Mouse (Mus musculus) kidney, adult 9 months (tissue): ENCODE measurements around the gene Cbll1.
A peak's percentile ranks its signal among the peaks of the same experiment; 100 is the strongest.

ENCODE experiments used
- DNase-seq: peaks from one replicate; pipeline ENCODE4 v3.0.0; 2022

Gene Cbll1

DNA sequence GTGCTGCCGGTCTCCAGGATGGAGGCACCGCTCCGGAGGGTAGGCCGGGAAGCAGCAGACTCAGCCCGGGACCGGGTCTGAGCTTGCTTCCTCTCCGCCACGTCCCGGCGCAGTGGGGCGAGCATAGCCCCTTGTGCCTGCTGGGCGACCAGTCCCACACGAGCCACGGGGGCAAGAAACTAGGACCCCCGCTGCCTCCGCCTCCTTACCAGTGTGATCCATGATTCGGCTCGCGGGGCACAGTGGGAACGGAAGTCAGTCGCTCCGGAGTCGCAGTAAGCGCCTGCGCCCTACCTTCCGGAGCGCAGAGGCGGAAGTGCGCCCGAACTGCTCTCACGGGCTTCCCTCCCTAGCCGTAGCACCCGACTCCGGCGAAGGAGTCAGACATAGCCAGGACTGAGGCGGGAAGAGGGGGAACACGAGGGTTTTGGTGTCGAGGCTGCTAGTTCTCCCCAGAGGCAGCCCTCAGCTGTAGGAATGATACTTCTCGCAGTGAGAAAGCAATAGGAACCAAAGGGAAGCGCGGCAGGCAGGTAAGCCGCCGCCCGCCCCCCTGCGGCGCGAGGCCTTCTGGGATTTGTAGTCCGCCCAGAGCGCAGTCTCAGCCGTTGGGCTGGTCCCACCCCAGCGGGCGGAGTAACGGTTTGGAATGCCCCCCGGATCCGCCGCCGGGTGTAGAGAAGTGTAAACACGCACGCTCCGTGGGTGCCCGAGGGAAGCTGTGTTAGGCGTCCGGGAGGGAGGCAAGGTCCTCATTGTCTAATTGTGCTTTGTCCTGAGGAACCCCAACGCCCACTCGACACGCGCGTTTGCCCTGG, at the start of gene Cbll1:
Gene Cbll1, minus strand, starts transcription at position 303 of the 818 bp plus-strand sequence.
- peak; percentile 95 for DNase-seq

DNA sequence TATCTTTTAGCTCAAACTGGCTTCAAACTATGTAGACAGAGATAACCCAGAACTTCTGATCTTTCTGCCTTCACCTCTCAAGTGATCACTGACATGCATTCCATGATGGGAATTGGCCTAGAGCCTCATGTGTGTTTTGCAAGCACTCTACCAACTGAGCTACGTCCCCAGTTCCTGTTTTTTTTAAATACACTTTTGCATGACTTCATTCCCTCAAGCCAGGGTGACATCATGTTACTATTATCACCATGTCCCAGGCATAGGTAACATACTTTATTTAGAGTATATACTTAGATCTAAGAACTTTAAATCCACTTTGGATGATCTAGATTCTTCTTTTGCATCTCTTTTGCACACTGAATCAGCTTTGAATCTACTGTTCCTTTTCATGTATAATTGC, 46.6 kb upstream of the Cbll1 start:
- no peak for DNase-seq

DNA sequence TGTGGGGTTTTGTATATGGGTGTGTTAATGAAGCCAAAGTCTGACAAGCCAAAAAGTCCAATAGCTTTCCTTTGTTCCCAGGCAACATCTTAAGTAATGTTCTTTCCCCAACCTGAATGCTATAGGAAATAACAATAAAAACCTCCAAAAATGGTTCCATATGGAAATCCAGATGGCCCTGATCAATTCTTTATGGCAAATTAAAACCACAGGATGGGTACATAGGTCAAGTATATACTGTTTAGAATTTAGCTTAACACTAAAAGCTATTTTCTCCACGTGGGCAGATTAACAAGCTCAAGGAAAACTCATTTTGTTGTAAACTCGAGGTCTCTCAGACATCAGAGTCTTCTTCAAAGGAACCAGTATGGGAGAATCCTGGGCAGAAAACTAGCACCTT, 45.8 kb upstream of the Cbll1 start:
- no peak for DNase-seq

DNA sequence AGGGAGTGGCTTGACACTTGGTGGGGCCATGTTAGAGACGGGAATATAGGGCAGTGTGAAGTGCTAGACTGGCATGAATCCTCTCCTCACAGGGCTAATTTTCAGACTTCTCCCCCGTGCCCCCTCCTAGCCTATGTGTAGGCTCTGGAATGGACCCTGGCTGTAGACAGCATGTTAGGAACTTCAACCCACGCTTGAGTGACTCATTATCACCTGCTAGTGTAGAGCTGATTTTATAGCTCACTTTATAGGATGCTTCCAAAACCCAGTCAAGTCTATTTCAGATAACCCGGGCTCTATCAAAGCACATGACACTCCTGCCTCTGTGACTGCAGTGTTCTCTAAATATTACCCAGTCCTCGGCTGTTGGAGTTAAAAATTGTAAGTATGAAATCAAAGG, 42.1 kb upstream of the Cbll1 start:
- no peak for DNase-seq

DNA sequence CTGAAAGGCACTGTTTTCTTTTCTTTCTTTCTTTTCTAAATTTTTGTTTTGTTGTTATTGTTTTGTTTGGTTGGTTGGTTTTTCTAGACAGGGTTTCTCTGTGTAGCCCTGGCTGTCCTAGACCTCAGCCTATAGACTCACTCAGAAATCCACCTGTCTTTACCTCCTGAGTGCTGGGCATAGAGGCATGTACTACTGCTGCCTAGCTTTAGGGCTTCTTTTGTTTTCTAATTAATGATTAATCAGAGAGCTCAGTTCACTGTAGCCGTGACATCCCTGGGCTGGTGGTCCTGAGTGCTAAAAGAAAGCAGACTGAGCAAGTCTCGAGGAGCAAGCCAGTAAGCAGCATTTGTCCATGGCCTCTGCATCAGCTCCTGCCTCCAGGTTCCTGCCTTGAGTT, 40.4 kb upstream of the Cbll1 start:
- no peak for DNase-seq

DNA sequence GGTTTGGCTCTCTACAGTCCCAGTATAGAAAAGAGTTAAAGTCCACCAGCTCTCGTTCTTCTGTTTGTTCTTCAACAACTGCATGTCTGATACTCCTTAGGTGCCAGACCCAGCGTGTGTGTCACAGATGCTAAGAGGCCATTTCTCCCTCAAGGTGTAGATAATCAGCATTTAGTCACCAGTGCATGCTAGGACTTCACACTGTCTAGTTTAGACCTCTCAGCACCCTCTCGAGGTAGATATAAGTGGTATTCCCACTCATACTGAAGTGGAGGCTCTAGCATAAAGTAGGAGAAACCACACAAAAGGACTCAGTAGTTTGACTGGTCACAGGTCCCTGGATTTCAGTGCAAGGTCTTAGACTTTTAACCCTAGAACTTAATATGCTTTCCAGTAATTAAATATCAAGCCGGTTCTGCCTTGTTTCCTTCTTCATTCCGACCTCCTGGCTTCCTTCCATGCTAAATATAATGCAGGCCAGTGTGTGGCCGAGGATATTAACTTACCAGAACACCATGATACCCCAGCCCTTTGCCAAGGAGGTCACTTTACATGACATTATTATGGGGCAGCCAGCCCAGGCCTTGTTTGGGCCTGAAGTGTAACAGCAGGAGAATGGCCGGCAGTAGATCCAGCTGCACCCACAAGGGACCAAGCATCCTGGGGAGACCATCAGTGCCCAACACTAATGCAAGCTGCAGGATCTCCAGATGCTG, 38.3 kb upstream of the Cbll1 start:
- peak; percentile 50 for DNase-seq

DNA sequence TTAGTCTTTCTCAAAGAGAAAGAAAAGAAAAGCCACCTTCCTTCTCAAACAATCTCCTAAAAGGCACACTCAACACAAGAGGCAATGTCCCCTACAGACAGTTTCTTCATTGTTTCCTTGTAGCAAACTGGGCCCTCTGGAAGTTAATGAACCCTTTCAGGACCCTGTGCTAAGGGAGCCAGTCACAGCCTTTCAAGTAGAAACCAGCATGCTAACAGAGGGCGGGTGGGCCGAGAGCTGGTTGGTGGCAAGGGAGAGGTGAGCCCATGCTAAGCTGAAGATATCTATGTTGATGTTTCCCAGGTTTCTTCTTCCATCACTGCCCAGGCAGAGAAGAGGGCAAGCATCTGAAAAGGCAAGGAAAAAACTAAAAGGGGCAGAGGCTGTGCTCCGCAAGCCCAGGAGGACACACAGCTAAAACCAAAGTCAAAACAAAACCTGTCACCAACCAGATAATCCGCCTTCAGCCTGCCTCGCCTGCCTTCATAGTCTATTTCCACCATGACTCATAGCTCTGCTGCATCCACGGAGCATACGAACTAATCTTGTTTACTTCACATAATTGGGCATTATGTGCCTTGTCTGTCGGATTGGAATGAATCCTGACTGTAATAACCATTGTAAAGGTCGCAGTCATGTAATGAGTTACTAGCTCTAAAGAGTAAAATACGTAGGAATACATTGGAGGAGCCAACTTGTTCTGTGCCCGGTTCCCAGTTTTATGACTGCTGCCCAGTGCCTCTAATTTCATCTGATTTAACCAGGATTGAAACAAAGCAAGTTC, 34.8 kb upstream of the Cbll1 start:
- DNase-seq: no peak

DNA sequence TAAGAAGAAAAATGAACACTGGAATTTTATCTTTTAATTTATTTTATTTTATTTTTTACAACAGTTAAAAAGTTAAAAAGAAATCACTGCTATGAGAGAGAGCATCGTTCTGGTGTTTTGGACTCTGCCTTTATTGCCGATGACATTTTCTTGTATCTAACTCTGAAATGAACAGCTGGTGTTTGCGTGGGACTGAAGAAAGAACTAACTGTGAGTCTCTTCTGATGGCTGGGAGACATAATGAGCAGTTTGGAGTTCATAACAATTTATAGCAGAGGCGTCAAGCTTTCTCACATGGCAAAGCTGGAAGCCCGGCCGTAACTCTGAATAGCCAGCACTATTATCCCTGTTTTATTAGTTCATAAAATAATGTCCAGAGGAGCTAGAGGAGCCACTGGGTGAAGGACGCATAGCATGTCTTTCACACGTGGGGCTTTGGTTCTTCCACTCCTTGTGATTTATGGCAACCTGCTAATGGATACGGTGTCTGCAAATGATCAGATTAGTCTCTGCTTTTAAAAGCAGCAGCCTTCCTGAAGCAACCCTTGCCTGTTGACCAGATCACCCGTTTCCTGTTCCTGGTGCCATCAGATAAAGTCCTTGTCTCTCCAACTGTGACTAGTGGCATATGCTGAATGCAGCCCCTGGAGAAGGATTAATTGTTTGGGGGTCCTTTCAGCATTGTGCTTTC, 33.9 kb upstream of the Cbll1 start:
- no peak for DNase-seq

DNA sequence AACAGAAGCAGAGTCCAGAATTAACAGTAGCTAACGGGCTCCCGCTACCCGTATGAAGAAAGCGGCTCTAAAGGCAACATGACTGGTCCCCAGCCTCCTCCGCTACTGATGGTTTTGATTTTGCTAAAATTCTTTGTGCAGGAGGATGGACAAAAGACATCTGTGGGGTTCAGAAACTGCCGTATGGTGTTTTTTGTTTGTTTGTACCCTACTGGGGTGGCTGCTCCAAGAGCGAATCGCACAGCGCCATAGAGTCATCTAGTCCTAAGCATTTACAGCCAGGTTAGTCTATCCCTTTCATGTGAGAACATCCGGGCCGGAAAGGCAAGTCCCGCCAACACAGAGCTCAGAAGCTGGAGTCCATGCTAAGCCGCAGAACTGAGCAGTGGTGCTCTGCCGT, 32.6 kb upstream of the Cbll1 start:
- no peak for DNase-seq

DNA sequence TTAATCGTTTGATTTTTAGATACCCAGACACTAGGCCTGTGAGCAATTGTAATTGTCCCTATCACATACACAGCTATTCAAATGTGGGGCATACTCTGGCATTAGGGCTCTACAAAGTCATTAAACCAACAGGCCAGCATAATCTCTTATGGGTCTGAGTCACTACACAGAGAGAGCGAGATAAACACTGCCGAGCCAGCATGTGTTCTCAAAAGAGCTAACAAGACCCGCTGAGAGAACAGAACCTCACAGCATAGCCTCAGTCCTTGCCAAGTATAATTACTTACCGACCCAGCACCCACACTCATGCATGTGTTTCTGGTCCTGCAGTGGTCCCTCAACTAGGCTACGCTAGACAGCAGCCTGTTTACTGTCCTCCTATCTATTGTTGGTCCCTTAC, 28.0 kb upstream of the Cbll1 start:
- no peak for DNase-seq

DNA sequence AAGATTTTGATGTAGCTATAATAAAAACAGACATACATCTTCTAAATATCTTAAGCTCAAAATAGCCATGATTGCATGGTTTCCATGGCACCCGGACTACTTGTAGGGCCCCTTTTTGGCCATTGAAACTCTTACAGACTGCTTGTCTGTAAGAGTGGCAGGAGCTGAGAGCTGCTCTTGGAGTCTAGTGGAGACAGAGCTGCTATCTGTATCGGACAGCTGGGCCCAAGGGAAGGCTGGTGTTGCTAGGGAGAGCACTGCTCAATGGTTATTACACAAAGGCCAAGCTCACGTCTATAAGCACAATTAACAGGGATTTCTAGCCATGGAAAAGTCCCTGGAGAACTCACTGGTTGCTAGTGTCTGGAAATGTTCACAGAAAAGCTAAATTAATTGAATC, 22.0 kb upstream of the Cbll1 start:
- DNase-seq: no peak

DNA sequence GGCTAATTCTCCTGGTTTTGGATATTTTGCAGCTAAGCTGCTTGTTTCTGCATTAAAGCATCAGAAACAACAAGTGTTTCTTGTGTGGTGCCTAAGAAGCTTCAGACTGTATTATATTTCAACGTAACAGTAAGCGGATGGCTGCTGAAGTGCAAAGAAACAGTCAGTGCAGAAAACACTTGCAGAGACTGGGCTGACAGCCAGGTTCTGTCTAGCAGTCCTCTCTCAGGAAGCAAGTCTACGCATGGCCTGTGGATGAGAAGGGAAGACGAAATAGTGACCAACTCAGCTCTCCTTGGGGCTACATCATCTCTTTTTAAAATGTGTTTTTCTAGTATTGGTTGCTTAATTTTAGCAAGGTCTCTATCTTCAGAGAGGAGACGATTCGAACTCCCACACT, 20.7 kb upstream of the Cbll1 start:
- DNase-seq: no peak

DNA sequence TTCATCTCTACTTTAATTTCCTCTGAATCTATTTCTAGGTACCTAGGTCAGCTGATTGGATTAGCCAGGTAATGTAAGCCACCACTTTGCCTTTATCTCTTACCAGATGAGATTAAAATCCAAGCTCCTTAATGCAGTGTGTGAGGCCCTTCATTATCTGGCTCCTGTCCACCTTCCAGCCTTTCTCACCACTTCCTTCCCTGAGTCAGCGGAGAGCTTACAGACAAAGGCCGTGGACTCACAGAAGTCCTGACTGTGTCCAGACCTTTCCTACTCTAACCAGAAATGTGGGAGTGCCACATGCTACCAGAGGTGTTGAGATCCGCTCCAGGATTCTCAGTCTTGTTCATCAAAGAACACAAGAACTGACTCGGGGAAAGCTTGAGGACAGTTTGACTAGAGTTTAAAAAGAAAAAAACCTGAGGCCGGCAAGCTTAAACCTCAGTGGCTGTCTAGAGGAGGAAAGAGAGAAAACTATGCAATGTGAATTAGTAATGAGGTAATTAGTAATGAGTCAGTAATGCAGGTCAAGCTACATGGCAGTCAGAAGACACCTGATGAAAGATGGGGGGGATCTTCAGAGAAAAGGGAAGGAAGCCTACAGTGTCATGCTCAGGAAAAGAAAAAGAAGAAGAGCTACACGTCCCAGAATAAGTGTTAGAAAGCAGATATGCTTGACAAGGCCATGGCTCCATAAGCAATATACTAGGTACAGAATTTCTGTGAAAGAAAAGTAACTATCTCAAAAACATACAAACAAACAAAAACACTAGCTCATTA, 14.5 kb upstream of the Cbll1 start:
- no peak for DNase-seq

DNA sequence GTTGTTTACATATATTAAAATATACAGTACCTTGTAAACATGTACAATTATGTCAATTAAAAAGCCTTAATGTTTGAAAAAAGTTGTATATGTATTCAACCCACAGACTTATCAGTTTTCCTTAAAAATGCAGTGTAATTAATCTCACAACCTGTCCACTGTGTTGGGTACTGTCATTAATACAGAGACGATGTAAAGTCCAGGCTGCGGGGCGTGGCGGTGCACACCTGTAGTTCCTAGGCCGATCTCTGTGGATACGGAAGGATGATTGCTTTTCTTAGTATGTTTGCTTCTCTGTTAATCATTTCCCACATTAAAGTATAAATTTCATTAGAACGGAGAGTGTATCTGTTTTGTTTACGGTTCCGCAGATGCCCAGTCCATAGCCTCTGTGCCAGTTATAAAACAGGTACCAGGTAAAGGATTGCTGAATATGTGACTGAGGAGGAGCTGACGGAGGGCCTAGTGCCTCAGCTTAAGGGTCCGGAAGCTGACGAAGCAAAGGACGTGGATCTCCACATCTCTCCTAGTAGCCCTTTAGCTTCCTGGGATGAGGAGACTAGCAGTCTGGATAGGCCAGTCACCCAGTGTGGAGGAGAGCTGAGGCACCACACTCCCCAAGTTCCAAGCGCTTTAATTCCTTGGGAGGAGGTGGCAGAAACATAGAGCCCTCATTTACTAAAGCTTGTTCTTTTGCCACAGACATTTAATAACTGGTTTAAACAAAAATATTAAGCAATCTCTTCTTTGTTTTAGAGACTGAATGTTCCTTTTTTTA, 13.4 kb upstream of the Cbll1 start:
- no peak for DNase-seq

DNA sequence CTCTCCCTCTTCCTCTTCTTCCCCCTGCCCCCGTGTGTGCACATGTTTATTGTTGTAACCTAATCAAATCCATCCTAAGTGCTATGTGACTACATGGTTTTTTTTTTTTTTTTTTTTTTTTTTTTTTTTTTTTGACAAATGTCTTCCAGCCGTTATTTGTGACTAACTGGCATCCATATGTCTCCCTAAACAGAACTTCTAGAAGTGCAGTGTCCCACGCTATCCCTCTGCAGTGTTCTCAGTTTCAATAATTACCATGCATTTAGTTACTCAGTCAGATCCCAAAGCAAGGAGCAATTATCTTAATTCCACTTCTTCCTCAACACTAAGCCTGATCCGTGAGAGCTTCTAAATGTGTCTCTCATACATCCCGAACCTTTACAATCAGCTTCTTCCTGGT, 11.8 kb upstream of the Cbll1 start:
- DNase-seq: no peak

DNA sequence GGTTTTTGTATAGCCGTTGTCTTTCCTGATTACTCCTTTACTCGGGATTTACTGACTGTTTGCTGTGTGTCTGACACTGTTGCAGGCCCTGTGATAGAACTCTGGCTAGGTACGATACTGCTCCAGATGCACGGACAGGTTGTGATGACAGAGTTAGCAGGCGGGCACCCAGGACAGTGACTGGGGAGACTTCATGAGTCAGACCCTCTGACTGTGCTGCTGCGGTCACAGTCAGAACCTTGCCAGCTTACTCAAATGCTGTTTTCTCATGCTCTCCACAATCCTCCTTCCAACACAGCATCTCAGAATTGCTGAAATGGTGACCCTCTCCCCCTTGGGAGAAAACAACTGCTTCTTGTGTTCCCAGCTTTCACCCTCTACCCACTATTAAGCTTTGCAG, 9.1 kb upstream of the Cbll1 start:
- DNase-seq: no peak

DNA sequence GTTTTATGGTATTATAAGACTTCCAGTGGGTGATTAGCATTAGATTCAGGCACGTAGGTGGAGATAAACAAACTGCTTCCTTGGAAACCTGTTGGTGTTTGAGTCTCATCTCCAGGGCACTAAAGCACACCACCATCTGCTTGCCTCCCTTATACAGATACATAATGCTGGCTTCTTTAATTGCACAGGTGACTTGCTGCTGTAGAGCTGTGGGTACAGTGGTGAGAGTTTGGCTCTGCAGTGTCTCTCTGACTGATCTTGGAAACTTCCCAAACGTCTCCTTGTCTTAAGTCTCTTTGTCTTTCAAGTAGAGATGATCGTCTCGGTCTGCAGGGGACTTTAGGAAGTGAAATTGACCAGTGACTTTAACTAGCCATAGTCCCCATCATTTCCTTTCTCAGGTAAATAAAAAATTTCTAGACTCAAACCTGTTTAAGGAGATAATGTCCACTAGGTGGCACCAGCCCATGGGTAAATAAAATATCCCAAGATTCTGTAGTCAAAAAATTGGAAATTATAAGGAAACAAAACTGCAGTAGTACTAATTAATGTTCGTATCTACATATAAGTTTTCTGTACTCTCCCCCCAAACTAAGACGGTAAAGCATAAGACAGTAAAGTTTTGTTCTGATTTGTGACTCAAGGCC, 8.4 kb upstream of the Cbll1 start:
- peak; percentile 47 for DNase-seq

DNA sequence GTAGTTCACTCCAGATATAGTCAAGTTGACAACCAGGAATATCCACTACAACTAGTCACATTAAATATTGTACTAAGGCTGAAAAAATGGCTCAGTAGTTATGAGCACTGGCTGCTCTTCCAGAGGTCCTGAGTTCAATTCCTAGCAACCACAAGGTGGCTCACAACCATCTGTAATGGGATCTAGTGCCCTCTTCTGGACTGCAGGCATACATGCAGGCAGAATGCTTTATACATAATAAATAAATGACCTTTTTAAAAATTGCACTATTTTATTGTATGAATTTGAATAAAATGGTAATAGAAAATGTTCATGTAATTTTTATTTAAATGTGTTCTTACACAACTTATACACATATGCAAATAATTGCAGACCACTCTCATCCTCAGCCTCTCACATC, 3.8 kb upstream of the Cbll1 start:
- DNase-seq: no peak

DNA sequence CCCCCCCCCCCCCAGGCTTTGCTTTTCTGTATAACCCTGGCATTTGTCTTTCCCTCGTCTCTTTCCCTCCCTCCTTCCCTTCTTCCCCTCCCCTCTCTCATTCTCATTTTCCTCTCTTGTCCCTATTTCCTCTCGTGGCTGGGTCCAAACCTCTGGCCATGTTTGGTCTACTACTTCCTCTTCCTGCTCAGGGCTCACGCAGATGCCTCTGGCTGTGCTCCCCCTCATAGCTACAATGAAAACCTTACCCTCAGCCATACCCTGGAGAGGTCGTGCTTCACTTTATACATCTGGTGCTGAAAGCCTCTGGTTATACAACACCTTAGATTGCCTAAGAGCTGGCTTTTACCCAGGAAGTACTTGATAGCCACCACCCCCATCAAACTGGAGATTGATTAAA, 1.9 kb upstream of the Cbll1 start:
- DNase-seq: no peak

DNA sequence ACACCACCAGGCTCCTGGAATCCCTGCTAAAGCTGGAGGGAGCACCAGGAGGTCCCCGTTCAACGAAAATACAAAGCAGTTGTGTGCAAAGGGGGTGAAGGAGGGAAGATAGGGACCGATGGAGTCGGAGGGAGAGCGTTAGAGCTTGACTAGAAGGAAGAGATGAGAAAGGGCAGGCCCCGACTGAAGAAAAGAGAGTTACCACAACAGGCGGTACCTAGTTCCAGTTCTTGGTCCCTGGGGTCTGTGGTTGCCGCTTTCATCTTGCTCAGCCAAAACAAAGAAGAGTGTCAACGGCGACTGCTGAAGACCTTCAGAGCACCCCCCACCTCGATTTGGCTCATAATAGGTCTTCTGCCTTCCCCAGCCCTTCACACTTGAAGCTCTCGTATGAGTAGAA, 780 bp upstream of the Cbll1 start:
- no peak for DNase-seq

DNA sequence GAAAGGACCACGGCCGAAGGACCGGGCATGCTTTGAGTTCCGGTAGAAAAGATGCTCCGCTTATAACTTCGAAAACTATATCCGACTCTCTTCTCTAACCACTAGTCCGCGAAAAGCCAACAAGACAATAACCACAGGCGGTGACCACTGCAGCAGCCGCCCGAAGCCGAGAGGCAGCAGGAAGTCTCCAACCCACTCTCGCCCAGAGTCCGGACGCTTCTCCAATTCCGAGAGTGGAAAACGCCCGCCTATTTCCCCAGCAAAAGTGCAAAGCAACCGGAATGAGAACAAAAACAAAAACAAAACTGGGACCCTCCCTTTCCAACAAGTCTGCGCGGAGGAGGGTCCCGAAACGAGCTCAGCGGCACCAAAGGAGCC, 491 bp downstream of the Cbll1 start:
- DNase-seq: no peak
